Mouse (Mus musculus) retina, embryonic 14.5 days (tissue): Measurements from ENCODE around the gene Qtrt1.

Experiments
- DNase-seq: peaks from one replicate; pipeline ENCODE4 v3.0.0-alpha.2; 2015; ENCODE audit warnings: low spot score

Gene Qtrt1

DNA sequence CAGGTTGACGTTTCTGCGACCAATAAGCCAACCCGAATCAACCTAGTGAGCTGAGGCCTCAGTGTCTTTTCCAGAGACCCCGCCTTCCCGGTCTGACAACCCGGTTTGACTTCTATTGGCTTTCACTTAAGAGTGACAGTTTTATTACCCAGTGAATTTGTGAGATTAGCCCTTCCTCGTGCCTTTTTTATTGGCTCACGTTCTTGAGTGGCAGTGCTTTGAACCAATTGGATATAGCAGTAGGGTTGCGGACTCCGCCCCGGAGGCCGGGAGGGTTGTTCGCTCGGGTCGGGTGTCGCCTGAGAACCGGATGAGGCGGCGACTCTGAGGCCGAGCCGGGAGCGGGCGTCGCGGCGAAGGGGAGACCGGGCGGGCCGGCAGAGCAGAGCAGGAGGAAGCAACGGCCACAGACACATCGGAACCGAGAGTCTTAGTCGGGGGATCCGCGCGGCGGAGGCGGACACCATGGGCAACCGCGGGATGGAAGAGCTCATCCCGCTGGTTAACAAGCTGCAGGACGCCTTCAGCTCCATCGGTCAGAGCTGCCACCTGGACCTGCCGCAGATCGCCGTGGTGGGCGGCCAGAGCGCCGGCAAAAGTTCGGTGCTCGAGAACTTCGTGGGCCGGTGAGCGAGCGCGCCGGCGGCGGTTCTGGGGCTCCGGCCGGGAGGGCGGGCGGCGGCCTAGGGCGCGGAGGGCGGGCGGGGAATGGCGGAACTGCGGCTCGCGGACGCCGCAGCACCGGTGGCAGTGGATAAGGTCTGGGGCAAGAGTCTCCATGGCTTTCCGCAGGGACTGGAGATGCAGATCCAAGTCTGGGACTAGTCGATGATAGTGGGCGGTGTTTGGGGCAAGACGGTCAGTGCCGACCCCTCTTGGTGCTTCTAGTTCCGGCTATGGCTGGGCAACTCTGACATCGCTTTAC, 13.3 kb downstream of the Qtrt1 start, which contains the start of gene Dnm2:
TSS of gene Dnm2 (plus strand) at position 278 of the 925 bp plus-strand sequence.
- DNase-seq = peak; percentile 99

- DNase-seq = no peak
Observed at GRCm38 (mm10) chr9:21425556-21425945, 13.9 kb downstream of the Qtrt1 start.

DNA sequence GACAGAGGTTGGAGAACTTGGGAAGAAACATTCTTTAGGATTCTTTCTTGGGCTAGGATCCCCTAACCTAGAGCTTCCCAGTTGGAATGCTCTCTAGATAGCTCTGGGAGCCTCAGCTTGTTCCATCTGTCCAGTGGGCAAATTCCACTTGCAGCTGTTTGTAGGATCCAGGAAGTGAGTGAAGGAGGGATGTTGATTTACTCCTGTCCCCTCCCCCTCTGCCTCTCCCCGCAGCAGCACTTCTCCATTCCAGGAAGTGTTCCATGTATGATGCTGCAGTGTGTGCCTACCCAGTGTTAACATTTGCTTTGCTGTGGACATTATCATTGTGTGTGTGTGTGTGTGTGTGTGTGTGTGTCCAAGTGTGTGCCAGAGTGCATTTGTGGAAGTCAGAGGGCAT, 14.4 kb downstream of the Qtrt1 start:
- DNase-seq = no peak

GRCm38 (mm10) chr9:21426525-21426924, 14.9 kb downstream of the Qtrt1 start:
- no peak for DNase-seq

- no peak for DNase-seq
Observed at GRCm38 (mm10) chr9:21427773-21428172, 16.1 kb downstream of the Qtrt1 start.

DNA sequence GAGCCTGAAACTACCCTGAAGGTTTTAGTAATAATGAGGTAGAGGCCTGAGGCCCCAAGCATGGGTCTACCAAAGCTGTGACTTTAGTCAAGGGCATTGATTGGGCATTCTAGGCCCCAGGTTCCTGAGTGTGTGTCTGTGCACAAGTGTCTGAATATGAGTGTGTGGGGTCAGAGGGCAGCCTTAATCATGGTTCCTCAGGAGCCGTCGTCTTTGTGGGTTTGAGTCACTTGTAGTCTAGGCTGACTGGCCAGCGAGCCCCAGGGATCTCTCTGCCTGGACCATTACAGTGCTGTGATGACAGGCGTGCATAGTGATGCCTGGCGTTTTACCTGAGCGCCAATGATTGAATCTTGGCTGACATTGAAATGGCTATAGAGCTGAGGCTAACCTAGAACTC, 16.5 kb downstream of the Qtrt1 start:
- no peak for DNase-seq

GRCm38 (mm10) chr9:21430724-21431123, 19.1 kb downstream of the Qtrt1 start:
- DNase-seq = no peak

GRCm38 (mm10) chr9:21432066-21432465, 20.4 kb downstream of the Qtrt1 start:
- DNase-seq = no peak

DNA sequence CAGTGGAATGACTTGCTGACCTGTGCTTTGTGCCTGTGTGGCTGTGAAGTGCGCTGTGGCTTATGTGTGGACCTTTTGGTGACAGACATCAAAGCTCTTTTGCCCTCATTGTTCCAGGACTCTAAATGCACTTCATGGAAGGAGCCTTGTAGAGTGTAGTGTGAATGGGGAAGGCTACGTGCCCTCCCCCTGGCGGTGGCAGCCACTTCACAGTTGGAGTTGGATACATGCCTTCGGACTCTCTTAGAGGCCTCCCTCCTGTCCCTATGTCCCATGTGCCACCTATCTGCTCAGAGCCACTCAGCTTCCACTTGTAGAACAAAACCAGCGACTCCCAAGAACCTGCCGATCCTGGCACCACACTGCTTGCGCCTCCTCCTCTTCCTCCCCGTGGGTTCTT, 22.1 kb downstream of the Qtrt1 start:
- DNase-seq = no peak

GRCm38 (mm10) chr9:21434410-21434809, 22.8 kb downstream of the Qtrt1 start:
- no peak for DNase-seq

- DNase-seq = no peak
Observed at GRCm38 (mm10) chr9:21435777-21436635, 24.4 kb downstream of the Qtrt1 start.

- DNase-seq = no peak
Observed at GRCm38 (mm10) chr9:21437577-21437976, 25.9 kb downstream of the Qtrt1 start.

DNA sequence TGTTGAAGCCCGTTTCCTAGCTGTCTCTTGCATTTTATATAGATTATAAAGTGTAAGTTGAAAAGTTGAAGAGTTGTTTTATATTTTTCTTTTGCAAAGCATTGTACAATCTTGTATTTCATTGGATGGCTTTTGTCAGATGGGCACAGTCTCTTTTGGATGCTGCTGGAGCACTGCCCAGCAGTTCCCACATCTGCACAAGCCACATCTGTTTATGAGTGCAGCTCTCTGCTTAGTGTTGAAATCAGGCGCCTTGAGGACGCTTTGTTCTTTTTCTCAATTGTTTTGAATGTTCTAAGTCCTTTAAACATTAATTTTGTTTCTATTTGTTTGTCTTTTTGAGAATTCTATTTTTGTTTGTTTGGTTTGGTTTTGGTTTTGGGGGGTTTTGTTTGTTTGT, 26.6 kb downstream of the Qtrt1 start:
- DNase-seq = no peak

DNA sequence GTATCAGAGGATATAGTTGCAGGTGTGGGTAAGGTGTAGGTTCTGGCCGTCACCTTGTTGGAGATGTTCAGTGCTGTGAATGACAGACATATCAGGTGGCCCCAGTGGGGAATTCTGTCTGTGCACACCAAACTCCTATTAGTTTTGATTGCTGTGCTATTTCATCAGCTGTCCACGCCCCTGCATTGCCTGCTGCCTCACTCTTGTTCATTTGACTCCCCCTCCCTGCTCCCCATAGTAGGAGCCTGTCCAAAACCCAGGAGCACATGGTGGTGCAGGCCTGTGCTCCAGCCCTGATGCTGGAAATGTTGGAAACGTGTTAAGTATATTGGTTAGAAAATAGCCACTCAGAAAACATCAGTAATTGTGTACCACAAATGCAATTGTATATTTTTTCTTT, 27.8 kb downstream of the Qtrt1 start:
- no peak for DNase-seq

DNA sequence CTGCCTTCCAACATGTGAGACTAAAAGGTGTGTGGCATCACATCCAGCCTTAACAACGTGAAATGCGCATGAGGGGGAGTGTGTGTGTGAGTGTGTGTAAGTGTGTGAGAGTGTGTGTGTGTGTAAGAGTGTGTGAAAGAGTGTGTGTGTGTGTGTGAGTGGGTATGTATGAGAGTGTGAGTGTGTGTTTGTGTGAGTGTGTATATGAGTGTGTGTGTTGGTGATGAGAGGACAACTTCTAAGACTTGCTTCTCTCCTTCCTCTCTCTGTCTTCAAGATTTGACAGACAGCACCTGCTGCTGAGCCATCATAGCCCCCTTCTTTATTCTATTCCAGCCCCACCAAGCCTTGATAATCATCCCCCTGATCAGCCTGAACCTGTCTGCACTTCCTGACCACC, 28.3 kb downstream of the Qtrt1 start:
- DNase-seq = no peak

GRCm38 (mm10) chr9:21440387-21440786, 28.8 kb downstream of the Qtrt1 start:
- DNase-seq = no peak

DNA sequence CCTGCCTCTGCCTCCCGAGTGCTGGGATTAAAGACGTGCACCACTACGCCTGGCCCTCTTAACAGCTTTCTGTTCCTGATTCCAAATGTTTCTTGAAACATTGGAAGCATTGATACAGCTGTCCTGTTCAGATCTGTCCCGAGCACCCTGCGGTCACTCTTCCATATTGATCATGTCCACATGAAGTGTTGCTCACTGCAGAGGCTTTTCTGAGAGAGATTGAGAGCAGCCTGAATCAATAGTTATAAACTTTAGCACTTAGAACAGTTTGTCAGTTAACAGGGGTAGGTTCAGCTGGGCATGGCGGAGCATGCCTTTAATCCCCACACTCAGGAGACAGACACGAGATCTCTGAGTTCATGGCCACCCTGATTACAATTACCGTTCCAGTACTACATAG, 32.2 kb downstream of the Qtrt1 start:
- no peak for DNase-seq

DNA sequence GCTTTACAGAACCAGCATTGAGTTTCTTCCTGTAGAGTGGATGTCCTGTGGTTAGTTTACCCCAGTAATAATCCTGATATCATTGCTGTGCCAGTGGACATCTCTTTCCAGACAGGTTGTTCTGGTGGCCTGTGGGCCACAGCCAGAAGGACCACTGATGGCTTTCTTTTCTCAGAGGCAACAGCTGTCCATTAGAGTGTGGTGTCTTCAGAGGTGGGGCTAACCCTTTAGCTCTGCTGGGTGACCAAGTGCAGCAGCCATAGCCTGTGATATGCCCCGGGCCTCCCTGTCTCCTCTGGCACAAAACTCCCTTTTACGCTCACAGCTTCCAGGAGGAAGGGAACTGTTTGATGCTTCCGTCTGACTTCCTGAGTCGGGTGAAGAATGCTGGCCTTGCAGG, 32.9 kb downstream of the Qtrt1 start:
- no peak for DNase-seq

DNA sequence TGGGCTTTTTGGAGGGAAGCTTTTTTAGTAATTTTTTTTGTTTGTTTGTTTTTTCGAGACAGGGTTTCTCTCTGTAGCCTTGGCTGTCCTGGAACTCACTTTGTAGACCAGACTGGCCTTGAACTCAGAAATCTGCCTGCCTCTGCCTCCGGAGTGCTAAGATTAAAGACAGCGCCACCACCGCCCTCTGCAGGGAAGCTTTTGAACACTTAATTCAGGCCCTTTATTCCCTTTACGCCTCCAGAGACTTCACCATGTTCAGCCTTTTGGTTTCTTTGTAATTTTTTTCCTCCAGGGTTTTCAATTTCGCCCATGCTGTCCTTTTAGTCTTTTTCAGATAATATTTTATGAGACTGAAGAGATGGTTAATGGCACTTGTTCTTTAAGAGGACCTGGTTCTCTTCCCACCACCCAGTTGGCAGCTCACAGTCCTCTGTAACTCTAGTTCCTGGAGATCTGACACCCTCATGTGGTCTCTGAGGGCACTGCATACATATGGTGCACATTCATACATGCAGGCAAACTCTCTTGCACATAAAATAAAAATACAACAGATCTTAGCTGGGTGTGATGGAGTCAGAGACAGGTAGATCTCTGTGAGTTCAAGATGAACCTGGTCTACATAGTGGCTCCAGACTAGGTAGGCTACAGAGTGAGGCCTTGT, 33.6 kb downstream of the Qtrt1 start:
- no peak for DNase-seq

- DNase-seq = no peak
Observed at GRCm38 (mm10) chr9:21447778-21448177, 36.1 kb downstream of the Qtrt1 start.

DNA sequence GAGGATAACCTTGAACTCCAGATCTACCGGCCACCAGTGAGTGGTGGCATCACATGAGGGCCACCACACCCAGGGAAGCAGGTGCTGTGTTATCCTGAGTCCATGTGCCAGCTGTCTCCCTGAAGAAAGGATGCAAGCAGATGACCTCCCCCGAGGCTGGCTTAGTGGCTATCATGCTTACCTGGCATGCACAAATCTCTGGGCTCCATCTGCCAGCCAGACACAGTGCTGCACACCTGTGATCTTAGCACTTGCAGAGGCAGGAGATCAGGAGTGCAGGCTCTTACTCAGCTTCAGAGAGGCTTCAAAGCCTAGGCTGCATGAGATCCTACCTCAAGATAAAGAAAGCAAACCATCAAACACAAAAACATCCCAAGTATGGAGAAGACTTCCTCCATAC, 38.1 kb downstream of the Qtrt1 start:
- no peak for DNase-seq

- DNase-seq = no peak
Observed at GRCm38 (mm10) chr9:21450270-21450669, 38.6 kb downstream of the Qtrt1 start.
